Comparison of ENCODE assay signal across 8 mouse cellular contexts in genomic region chr11:52167901-52168302, GRCm38 (mm10). TPM values are rescaled to one million over a fixed set of nuclear protein-coding genes. Genes with fewer than 3 reads are reported as not detected.
DNase-seq lines count a peak whose midpoint lies in the region; ATAC-seq lines count a peak whose summit lies in the region.
"Not testable (repeated sequence)": the region's sequence is repeated elsewhere in the genome, so short reads cannot be mapped to it uniquely, and the experiment has no call there.
"Had no signal": no experiment of that assay in that cellular context is flagged by ENCODE, and none has a peak within 500 bp of the region (broad histone marks: within the 10 kb centered on the region; RNA-seq: fewer than 3 reads in every experiment).

No protein-coding gene starts in this region.

- H3K27ac ChIP-seq in forebrain, embryonic 14.5 days (ENCODE audit: low read depth, low read length); kidney, embryonic 14.5 days (ENCODE audit: low read depth, low read length); liver, embryonic 11.5 days (ENCODE audit: low read depth, low read length): not testable (repeated sequence)

- peak overlapping the region; percentile 29; the same call in 1 of the 2 replicates for H3K9ac ChIP-seq in forebrain, embryonic 14.5 days (ENCODE audit: low read length)
- H3K9ac ChIP-seq in kidney, embryonic 14.5 days (ENCODE audit: low read depth, low read length): 0 out of 2 replicates have a peak overlapping the region, but pooled peaks have one; percentile 40
- H3K9ac ChIP-seq in liver, embryonic 11.5 days (ENCODE audit: low read depth, low read length): not testable (repeated sequence)

- H3K4me2 ChIP-seq in forebrain, embryonic 14.5 days (ENCODE audit: low read length): peak overlapping the region; percentile 51
- peak overlapping the region; percentile 54 for H3K4me2 ChIP-seq in kidney, embryonic 14.5 days (replicated peaks; ENCODE audit: low read depth, low read length)
- H3K4me2 ChIP-seq in liver, embryonic 11.5 days: peak overlapping the region; percentile 68

- H3K9me3 ChIP-seq in forebrain, embryonic 14.5 days (replicated peaks; ENCODE audit: control insufficient read depth, low read length); kidney, embryonic 14.5 days (ENCODE audit: control insufficient read depth, low read length); liver, embryonic 11.5 days (ENCODE audit: control insufficient read depth, low read length); megakaryocyte, embryonic 14.5 days: not testable (repeated sequence)

- peaks cover 12% of the 10 kb centered on the region for H3K27me3 ChIP-seq in forebrain, embryonic 14.5 days (replicated peaks; ENCODE audit: control insufficient read depth, insufficient read depth, low read length)
- not testable (repeated sequence) for H3K27me3 ChIP-seq in kidney, embryonic 14.5 days (ENCODE audit: control insufficient read depth, insufficient read depth, low read length)
- H3K27me3 ChIP-seq in liver, embryonic 11.5 days (replicated peaks; ENCODE audit: control insufficient read depth, insufficient read depth, low read length): peaks cover 48% of the 10 kb centered on the region
- H3K27me3 ChIP-seq in megakaryocyte, embryonic 14.5 days (replicated peaks): peaks cover 35% of the 10 kb centered on the region

- intact Hi-C loops in heart, postnatal 10 days (cut with DNase I): not testable (repeated sequence)

- not testable (repeated sequence) for H3K4me1 ChIP-seq in forebrain, embryonic 14.5 days (ENCODE audit: control insufficient read depth, insufficient read depth, low read length); kidney, embryonic 14.5 days (ENCODE audit: control insufficient read depth, insufficient read depth, low read length); liver, embryonic 11.5 days (replicated peaks; ENCODE audit: control insufficient read depth, insufficient read depth, low read length)
- peaks cover 17% of the 10 kb centered on the region for H3K4me1 ChIP-seq in megakaryocyte, embryonic 14.5 days

- not testable (repeated sequence) for H3K36me3 ChIP-seq in forebrain, embryonic 14.5 days (ENCODE audit: control insufficient read depth, insufficient read depth, low read length); kidney, embryonic 14.5 days (ENCODE audit: control insufficient read depth, insufficient read depth, low read length); liver, embryonic 11.5 days (ENCODE audit: control insufficient read depth, insufficient read depth, low read length); megakaryocyte, embryonic 14.5 days (replicated peaks; ENCODE audit: low read length)

- peak overlapping the region; percentile 29 for H3K4me3 ChIP-seq in forebrain, embryonic 14.5 days (ENCODE audit: low read depth, low read length)
- peak overlapping the region; percentile 45 for H3K4me3 ChIP-seq in kidney, embryonic 14.5 days (ENCODE audit: low read length)
- H3K4me3 ChIP-seq in liver, embryonic 11.5 days (ENCODE audit: low read depth, low read length): peak overlapping the region; percentile 50
- H3K4me3 ChIP-seq in megakaryocyte, embryonic 14.5 days (replicated peaks): peak overlapping the region; percentile 88

- DNase-seq in adrenal gland, postnatal 36 days: peak; percentile 46 to 58
- DNase-seq in forebrain, embryonic 14.5 days (ENCODE audit: low spot score); liver, embryonic 11.5 days (ENCODE audit: low spot score): not testable (repeated sequence)
- DNase-seq in heart, postnatal 10 days: peak; percentile 28 to 31
- DNase-seq in retina, postnatal 1 day: peak; percentile 62

- WGBS in forebrain, embryonic 14.5 days: under 1% methylated on average over 36 of the region's 42 CpGs
- under 1% methylated on average over 19 of the region's 42 CpGs for WGBS in kidney, embryonic 14.5 days
- WGBS in liver, embryonic 11.5 days: 3% methylated on average over 37 of the region's 42 CpGs

- peak; percentile 46; the same call in 1 of the 2 replicates for ATAC-seq in forebrain, embryonic 14.5 days
- peak; percentile 90 for ATAC-seq in kidney, embryonic 14.5 days (ENCODE audit: low FRiP score, low TSS enrichment)
- peak; percentile 51 for ATAC-seq in liver, embryonic 11.5 days (replicated peaks; ENCODE audit: low FRiP score)

RNA-seq across cellular contexts. Expression of gene Olfr1373, which starts 22.6 kb away (rescaled TPM):
- total RNA-seq in adrenal gland, postnatal 36 days (2021): not detected
- not detected in 2 replicates for polyA plus RNA-seq in forebrain, embryonic 14.5 days (2014; fragmentation: Nextera tagmentation; extraction: Ambion mirVana)
- not detected for total RNA-seq in heart, postnatal 10 days (2021)
- not detected in 2 replicates for polyA plus RNA-seq in kidney, embryonic 14.5 days (2014; fragmentation: Nextera tagmentation; extraction: Ambion mirVana)
- polyA plus RNA-seq in liver, embryonic 11.5 days (2014; fragmentation: Nextera tagmentation; extraction: Ambion mirVana): not detected in 2 replicates
- polyA plus RNA-seq in megakaryocyte, embryonic 14.5 days (2012; ENCODE audit: insufficient read depth, low replicate concordance): not detected in 2 replicates
- polyA plus RNA-seq: activated CD4-positive, CD25-positive, alpha-beta regulatory T cell, adult 4 months had no signal

RNA-seq across cellular contexts. Expression of gene Olfr1371, which starts 45.9 kb away (rescaled TPM):
- total RNA-seq in adrenal gland, postnatal 36 days (2021): not detected
- not detected in 2 replicates for polyA plus RNA-seq in forebrain, embryonic 14.5 days (2014; fragmentation: Nextera tagmentation; extraction: Ambion mirVana)
- total RNA-seq in heart, postnatal 10 days (2021): not detected
- not detected in 2 replicates for polyA plus RNA-seq in kidney, embryonic 14.5 days (2014; fragmentation: Nextera tagmentation; extraction: Ambion mirVana)
- polyA plus RNA-seq in liver, embryonic 11.5 days (2014; fragmentation: Nextera tagmentation; extraction: Ambion mirVana): not detected in 2 replicates
- polyA plus RNA-seq in megakaryocyte, embryonic 14.5 days (2012; ENCODE audit: insufficient read depth, low replicate concordance): not detected in 2 replicates
- polyA plus RNA-seq: activated CD4-positive, CD25-positive, alpha-beta regulatory T cell, adult 4 months had no signal

Comparison
In these comparisons a context has a peak if more than half of its experiments do, and no peak if none do; other contexts are left out.
1. H3K4me3 ChIP-seq: peak in every context shown above with its lines; median percentile 88 in megakaryocyte, embryonic 14.5 days; 50 in liver, embryonic 11.5 days; 45 in kidney, embryonic 14.5 days; 29 in forebrain, embryonic 14.5 days.